Mouse (Mus musculus): ENCODE results near the gene Gm11077. TPM values are rescaled to one million over a fixed set of nuclear protein-coding genes. Genes with fewer than 3 reads are reported as not detected.
A peak's percentile ranks its signal among the peaks of the same experiment; 100 is the strongest.

The Gm11077 gene
- not detected for total RNA-seq (2021)
- long read RNA-seq, experiment 1 = 0 reads
- long read RNA-seq, experiment 2 = 0 reads

GRCm38 (mm10) chr6:140729272-140729671 is at the start of gene Gm11077:
Gene Gm11077, plus strand, starts transcription at chr6:140729284.
- DNase-seq = no peak
- intact Hi-C loops (cut with DNase I; ENCODE audit: low total_unique reads) = no loop called here

GRCm38 (mm10) chr6:140680713-140681112 is 48.4 kb upstream of the Gm11077 start:
- intact Hi-C loops (cut with DNase I; ENCODE audit: low total_unique reads) = no loop called here
- DNase-seq = no peak

GRCm38 (mm10) chr6:140682829-140683228 is 46.3 kb upstream of the Gm11077 start:
- no peak for DNase-seq
- intact Hi-C loops (cut with DNase I; ENCODE audit: low total_unique reads) = no loop called here

- intact Hi-C loops (cut with DNase I; ENCODE audit: low total_unique reads) = no loop called here
- no peak for DNase-seq
Measured at GRCm38 (mm10) chr6:140684403-140684802, 44.7 kb upstream of the Gm11077 start.

GRCm38 (mm10) chr6:140689617-140690404 is 39.3 kb upstream of the Gm11077 start:
- no peak for DNase-seq
- intact Hi-C loops (cut with DNase I; ENCODE audit: low total_unique reads) = no loop called here

GRCm38 (mm10) chr6:140692160-140692559 is 36.9 kb upstream of the Gm11077 start:
- intact Hi-C loops (cut with DNase I; ENCODE audit: low total_unique reads) = no loop called here
- no peak for DNase-seq

- no peak for DNase-seq
- intact Hi-C loops (cut with DNase I; ENCODE audit: low total_unique reads) = no loop called here
Measured at GRCm38 (mm10) chr6:140696192-140696879, 32.7 kb upstream of the Gm11077 start.

GRCm38 (mm10) chr6:140697994-140698393 is 31.1 kb upstream of the Gm11077 start:
- peak; percentile 70 for DNase-seq
- intact Hi-C loops (cut with DNase I; ENCODE audit: low total_unique reads) = no loop called here

- no peak for DNase-seq
- intact Hi-C loops (cut with DNase I; ENCODE audit: low total_unique reads) = no loop called here
Measured at GRCm38 (mm10) chr6:140698596-140698995, 30.5 kb upstream of the Gm11077 start.

- intact Hi-C loops (cut with DNase I; ENCODE audit: low total_unique reads) = loop anchor here (10.0 kb wide), 1 partner anchor 226 kb away; no protein-coding TSS in a partner anchor
- DNase-seq = no peak
Measured at GRCm38 (mm10) chr6:140701259-140701658, 27.8 kb upstream of the Gm11077 start.

GRCm38 (mm10) chr6:140705132-140705531 is 24.0 kb upstream of the Gm11077 start:
- intact Hi-C loops (cut with DNase I; ENCODE audit: low total_unique reads) = loop anchor here (10.0 kb wide), 1 partner anchor 230 kb away; no protein-coding TSS in a partner anchor
- DNase-seq = no peak

- intact Hi-C loops (cut with DNase I; ENCODE audit: low total_unique reads) = loop anchor here (10.0 kb wide), 1 partner anchor 231 kb away; no protein-coding TSS in a partner anchor
- DNase-seq = no peak
Measured at GRCm38 (mm10) chr6:140706056-140706455, 23.0 kb upstream of the Gm11077 start.

GRCm38 (mm10) chr6:140708059-140708458 is 21.0 kb upstream of the Gm11077 start:
- intact Hi-C loops (cut with DNase I; ENCODE audit: low total_unique reads) = loop anchor here (10.0 kb wide), 1 partner anchor 233 kb away; no protein-coding TSS in a partner anchor

GRCm38 (mm10) chr6:140709415-140710107 is 19.5 kb upstream of the Gm11077 start:
- intact Hi-C loops (cut with DNase I; ENCODE audit: low total_unique reads) = loop anchor here (10.0 kb wide), 3 partner anchors 145 to 605 kb away; no protein-coding TSS in a partner anchor
- DNase-seq = no peak

More at GRCm38 (mm10) chr6:140708059-140708458, 21.0 kb upstream of the Gm11077 start:
- DNase-seq = no peak

GRCm38 (mm10) chr6:140712754-140713153 is 16.3 kb upstream of the Gm11077 start:
- DNase-seq = peak; percentile 43
- intact Hi-C loops (cut with DNase I; ENCODE audit: low total_unique reads) = loop anchor here (10.0 kb wide), 2 partner anchors 142 to 602 kb away; no protein-coding TSS in a partner anchor

GRCm38 (mm10) chr6:140714905-140715365 is 14.1 kb upstream of the Gm11077 start:
- peak; percentile 69 for DNase-seq
- intact Hi-C loops (cut with DNase I; ENCODE audit: low total_unique reads) = loop anchor here (10.0 kb wide), 2 partner anchors 140 to 600 kb away; no protein-coding TSS in a partner anchor

- intact Hi-C loops (cut with DNase I; ENCODE audit: low total_unique reads) = no loop called here
- DNase-seq = no peak
Measured at GRCm38 (mm10) chr6:140722058-140722457, 7.0 kb upstream of the Gm11077 start.

- intact Hi-C loops (cut with DNase I; ENCODE audit: low total_unique reads) = no loop called here
- no peak for DNase-seq
Measured at GRCm38 (mm10) chr6:140730669-140731401, 1.8 kb downstream of the Gm11077 start.

- intact Hi-C loops (cut with DNase I; ENCODE audit: low total_unique reads) = no loop called here
Measured at GRCm38 (mm10) chr6:140731402-140731730, 2.3 kb downstream of the Gm11077 start.

More at GRCm38 (mm10) chr6:140731402-140731730, 2.3 kb downstream of the Gm11077 start:
- no peak for DNase-seq

Data from gastrocnemius, postnatal 14 days (tissue).